Mouse (Mus musculus) hindbrain, embryonic 12.5 days (tissue): ENCODE results near the gene Adora3. TPM values are rescaled to one million over a fixed set of nuclear protein-coding genes. Genes with fewer than 3 reads are reported as not detected.

Experiments used
- ATAC-seq: fragments of 200-750 bp; cut with Nextera tagmentation; 2 replicates; pipeline ENCODE4 v1.8.0; 2017; ENCODE audit warnings: moderate TSS enrichment; ENCODE audit not compliant: low FRiP score
- H3K27ac ChIP-seq: fragments of 300-500 bp; sonication (generic); 2 replicates; pipeline ENCODE4 v1.5.1; 2016; ENCODE audit warnings: mild to moderate bottlenecking
- H3K27me3 ChIP-seq: fragments of 300-500 bp; sonication (generic); 2 replicates; pipeline ENCODE4 v1.6.1; 2016; ENCODE audit warnings: mild to moderate bottlenecking
- H3K36me3 ChIP-seq: fragments of 300-500 bp; sonication (generic); 2 replicates; pipeline ENCODE4 v1.6.1; 2016; ENCODE audit warnings: mild to moderate bottlenecking
- H3K4me1 ChIP-seq: fragments of 300-500 bp; sonication (generic); 2 replicates; pipeline ENCODE4 v1.6.1; 2016
- H3K4me2 ChIP-seq: fragments of 300-500 bp; sonication (generic); replicated peaks from 2 replicates; pipeline ENCODE4 v1.6.1; 2016; ENCODE audit warnings: mild to moderate bottlenecking
- H3K4me3 ChIP-seq: fragments of 300-500 bp; sonication (generic); 2 replicates; pipeline ENCODE4 v1.5.1; 2016; ENCODE audit warnings: mild to moderate bottlenecking
- H3K9ac ChIP-seq: fragments of 300-500 bp; sonication (generic); 2 replicates; pipeline ENCODE4 v1.6.1; 2016; ENCODE audit warnings: mild to moderate bottlenecking, moderate library complexity
- H3K9me3 ChIP-seq: fragments of 300-500 bp; sonication (generic); replicated peaks from 2 replicates; pipeline ENCODE4 v1.6.1; 2016; ENCODE audit warnings: mild to moderate bottlenecking
- WGBS: fragments of 180-500 bp; shearing (Covaris S2); methylation state at CpG from one replicate; pipeline ENCODE4 v1.1.7; 2016; 5-methylcytosine and 5-hydroxymethylcytosine counted together
- polyA plus RNA-seq: library from polyadenylated mRNA; unstranded; fragments of >200 nt; fragmentation: Nextera tagmentation; extraction: Ambion mirVana; gene quantifications from 2 replicates; pipeline ENCODE4 v1.2.1, GENCODE M21; 2016

The Adora3 gene
- polyA plus RNA-seq, 1 experiment from 2014 or later = not detected

GRCm38 (mm10) chr3:105854786-105855185, 15.9 kb upstream of the Adora3 start:
- H3K4me1 ChIP-seq = no peaks in the 10 kb centered on the region
- H3K4me3 ChIP-seq = no peak overlapping the region
- no peaks in the 10 kb centered on the region for H3K9me3 ChIP-seq
- 75% methylated on average over 4 of the region's 4 CpGs for WGBS
- no peak for ATAC-seq
- H3K27ac ChIP-seq = no peak overlapping the region
- no peaks in the 10 kb centered on the region for H3K36me3 ChIP-seq
- H3K4me2 ChIP-seq = no peak overlapping the region
- H3K27me3 ChIP-seq = no peaks in the 10 kb centered on the region
- no peak overlapping the region for H3K9ac ChIP-seq

DNA sequence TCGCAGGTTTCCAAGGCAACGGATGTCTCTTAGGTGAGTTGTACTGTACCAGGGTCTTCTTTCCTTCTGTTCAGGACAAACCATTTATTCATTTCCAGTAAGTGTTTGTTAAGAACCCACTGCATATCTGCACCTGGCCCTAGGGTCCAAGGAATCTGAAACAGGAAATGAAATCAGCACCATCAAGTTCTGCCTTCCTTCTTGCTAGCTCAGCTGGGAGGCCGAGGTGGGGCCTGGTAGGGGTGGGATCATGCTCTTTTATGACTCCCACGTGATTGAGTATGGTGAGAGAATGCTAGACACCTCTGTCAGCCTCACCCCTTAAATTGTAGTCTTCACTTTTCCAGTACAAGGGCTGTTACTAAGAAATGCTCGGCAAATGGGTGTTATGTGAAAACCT, 13.1 kb upstream of the Adora3 start:
- Histone ChIP-seq H3K27ac (no peak overlapping the region), H3K9me3 (no peaks in the 10 kb centered on the region), H3K4me1 (no peaks in the 10 kb centered on the region), H3K4me3 (no peak overlapping the region), H3K27me3 (no peaks in the 10 kb centered on the region), H3K36me3 (no peaks in the 10 kb centered on the region), H3K9ac (no peak overlapping the region), H3K4me2 (no peak overlapping the region)
- 77% methylated on average over 5 of the region's 5 CpGs for WGBS
- ATAC-seq = no peak

DNA sequence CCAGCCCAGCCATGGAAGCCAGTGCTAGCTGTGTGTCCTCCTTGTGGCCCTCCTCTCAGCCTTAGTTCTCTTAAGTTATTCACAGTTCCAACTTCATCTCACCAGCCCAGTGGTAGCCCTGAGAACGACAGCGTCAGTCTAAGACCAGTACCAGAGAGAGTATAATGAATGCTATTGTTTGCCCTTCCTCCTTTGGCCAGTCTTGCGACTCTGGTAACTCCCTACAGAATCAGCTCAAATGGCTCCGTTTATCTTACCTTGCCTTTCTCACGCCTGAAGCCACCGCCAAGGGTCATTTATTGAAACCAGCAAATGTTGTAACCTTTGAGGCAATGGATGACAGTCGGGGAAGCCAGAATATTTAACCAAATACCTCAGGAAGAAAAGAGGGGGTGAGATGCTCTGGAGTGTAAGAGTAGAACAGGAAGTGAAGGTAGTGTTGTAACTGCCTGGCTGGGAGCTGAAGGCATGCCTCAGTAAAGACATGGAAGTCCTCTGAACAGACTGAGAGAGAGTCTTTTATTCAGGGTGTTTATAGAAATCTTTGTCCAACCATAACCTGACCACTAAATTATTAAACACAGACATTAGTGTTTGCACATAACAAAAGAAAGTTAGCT, 8.8 kb upstream of the Adora3 start:
- H3K9ac ChIP-seq = no peak overlapping the region
- 40% methylated on average over 7 of the region's 7 CpGs for WGBS
- no peak overlapping the region for H3K4me2 ChIP-seq
- H3K27ac ChIP-seq = no peak overlapping the region
- H3K27me3 ChIP-seq = no peaks in the 10 kb centered on the region
- H3K9me3 ChIP-seq = no peaks in the 10 kb centered on the region
- no peak overlapping the region for H3K4me3 ChIP-seq
- no peak for ATAC-seq
- no peaks in the 10 kb centered on the region for H3K4me1 ChIP-seq
- no peaks in the 10 kb centered on the region for H3K36me3 ChIP-seq

GRCm38 (mm10) chr3:105864123-105864522, 6.5 kb upstream of the Adora3 start:
- Histone ChIP-seq H3K4me2 (no peak overlapping the region), H3K9me3 (no peaks in the 10 kb centered on the region), H3K9ac (no peak overlapping the region), H3K27me3 (no peaks in the 10 kb centered on the region), H3K4me1 (no peaks in the 10 kb centered on the region), H3K27ac (no peak overlapping the region), H3K4me3 (no peak overlapping the region), H3K36me3 (no peaks in the 10 kb centered on the region)
- ATAC-seq = no peak
- 58% methylated on average over 1 of the region's 1 CpGs for WGBS

DNA sequence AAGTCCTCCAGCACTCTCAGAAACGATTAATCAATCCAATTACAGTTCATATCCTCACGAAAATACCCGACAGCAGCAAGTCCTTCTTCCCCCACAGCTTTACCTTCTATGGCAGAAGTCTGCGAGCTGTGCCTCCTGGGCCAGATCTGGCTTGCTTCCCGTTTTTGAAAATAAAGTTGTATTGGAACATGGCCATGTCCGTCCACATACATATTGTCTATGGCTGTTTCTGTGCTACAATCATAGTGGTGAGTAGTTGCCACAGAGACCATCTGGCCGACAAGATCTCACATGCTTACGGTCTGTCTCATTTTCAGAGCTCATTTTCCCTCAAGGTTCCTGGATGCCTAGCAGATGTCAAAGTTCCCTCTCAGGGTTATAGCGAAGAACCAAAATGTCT, 5.5 kb upstream of the Adora3 start:
- Histone ChIP-seq H3K9ac (no peak overlapping the region), H3K9me3 (no peaks in the 10 kb centered on the region), H3K4me2 (no peak overlapping the region), H3K27me3 (no peaks in the 10 kb centered on the region), H3K4me1 (no peaks in the 10 kb centered on the region), H3K27ac (no peak overlapping the region), H3K4me3 (no peak overlapping the region), H3K36me3 (no peaks in the 10 kb centered on the region)
- no peak for ATAC-seq
- 85% methylated on average over 9 of the region's 9 CpGs for WGBS

DNA sequence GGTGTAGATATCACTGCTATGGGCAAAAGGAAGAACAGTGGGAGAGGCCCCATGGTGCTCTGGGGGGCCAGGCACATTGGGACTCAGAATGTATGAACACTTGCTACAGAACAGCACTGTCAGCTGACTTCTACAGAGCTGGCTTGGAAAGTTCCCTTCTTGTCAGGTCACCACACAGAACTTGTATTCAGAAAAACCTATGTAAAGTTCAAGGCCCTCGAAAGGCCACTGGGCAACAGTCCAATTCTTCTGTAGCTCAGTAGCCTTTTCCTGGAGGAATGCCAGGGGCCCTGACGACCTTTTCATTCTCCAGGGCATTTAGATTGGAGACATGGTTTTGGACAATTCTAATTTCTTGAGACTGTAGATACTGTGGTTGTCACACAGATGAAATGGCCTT, 2.5 kb upstream of the Adora3 start:
- no peaks in the 10 kb centered on the region for H3K9me3 ChIP-seq
- no peak overlapping the region for H3K27ac ChIP-seq
- H3K36me3 ChIP-seq = no peaks in the 10 kb centered on the region
- WGBS = 69% methylated on average over 2 of the region's 2 CpGs
- peaks cover 5% of the 10 kb centered on the region for H3K4me1 ChIP-seq
- H3K4me2 ChIP-seq = no peak overlapping the region
- H3K9ac ChIP-seq = no peak overlapping the region
- ATAC-seq = no peak
- no peaks in the 10 kb centered on the region for H3K27me3 ChIP-seq
- H3K4me3 ChIP-seq = no peak overlapping the region

- Histone ChIP-seq H3K9ac (no peak overlapping the region), H3K27ac (no peak overlapping the region), H3K4me1 (peaks cover 5% of the 10 kb centered on the region), H3K4me2 (no peak overlapping the region), H3K9me3 (no peaks in the 10 kb centered on the region), H3K27me3 (no peaks in the 10 kb centered on the region), H3K4me3 (no peak overlapping the region), H3K36me3 (no peaks in the 10 kb centered on the region)
- ATAC-seq = no peak
- WGBS = 64% methylated on average over 6 of the region's 6 CpGs
Observed at GRCm38 (mm10) chr3:105872034-105872433, 1.4 kb downstream of the Adora3 start.

GRCm38 (mm10) chr3:105872579-105872978, 1.9 kb downstream of the Adora3 start:
- no peak overlapping the region for H3K9ac ChIP-seq
- no peak for ATAC-seq
- no peak overlapping the region for H3K4me3 ChIP-seq
- no peaks in the 10 kb centered on the region for H3K9me3 ChIP-seq
- H3K27ac ChIP-seq = no peak overlapping the region
- peaks cover 5% of the 10 kb centered on the region for H3K4me1 ChIP-seq
- no peaks in the 10 kb centered on the region for H3K27me3 ChIP-seq
- WGBS = 64% methylated on average over 3 of the region's 3 CpGs
- no peaks in the 10 kb centered on the region for H3K36me3 ChIP-seq
- H3K4me2 ChIP-seq = no peak overlapping the region

DNA sequence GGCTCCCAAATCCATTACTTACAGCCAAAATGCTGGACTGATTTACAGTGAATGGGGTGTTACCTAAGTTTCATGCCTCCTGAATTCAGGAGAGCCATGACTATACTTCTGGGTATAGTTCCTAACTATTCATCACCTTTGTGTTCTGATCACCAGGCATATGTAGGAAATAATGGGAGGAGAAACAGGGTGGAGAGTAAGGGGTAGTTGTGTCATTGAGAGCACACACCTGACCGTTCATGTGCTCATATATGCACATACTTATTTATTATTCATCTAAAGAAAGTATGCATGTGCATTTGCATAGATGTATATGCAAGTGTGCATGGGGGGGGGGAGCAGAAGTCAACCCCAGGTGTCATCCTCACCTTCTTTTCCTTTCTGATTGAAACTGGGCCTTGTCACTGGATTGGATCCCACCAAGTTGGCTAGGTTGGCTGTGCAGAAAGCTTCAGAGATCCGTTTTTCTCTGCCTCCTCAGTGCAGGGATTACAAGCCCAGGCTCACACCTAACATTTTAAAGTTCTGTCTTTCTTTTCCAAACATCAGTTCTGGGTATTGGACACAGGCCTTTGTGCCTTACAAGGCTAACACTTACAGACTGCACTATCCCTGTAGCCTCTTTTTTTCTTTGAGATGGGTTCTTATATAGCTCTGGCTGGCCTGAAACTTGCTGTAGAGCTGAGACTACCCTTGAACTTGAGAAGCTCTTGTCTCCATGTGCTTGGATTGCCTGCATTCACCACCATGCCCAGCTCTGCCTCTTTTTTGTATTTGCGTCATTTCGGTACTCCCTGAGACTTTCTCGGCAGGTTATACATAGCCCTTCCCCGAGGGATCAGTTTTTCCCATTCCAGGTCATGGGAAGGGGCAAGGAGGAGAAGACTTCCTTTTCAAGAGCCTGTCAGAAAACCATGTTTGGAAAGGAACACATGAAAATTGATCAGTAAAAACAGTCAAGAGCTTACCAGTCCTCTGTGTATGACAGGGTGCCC, 3.1 kb downstream of the Adora3 start:
- WGBS = 77% methylated on average over 6 of the region's 6 CpGs
- H3K9me3 ChIP-seq = no peaks in the 10 kb centered on the region
- H3K4me2 ChIP-seq = no peak overlapping the region
- H3K36me3 ChIP-seq = no peaks in the 10 kb centered on the region
- no peak overlapping the region for H3K27ac ChIP-seq
- ATAC-seq = no peak
- H3K9ac ChIP-seq = no peak overlapping the region
- H3K4me3 ChIP-seq = no peak overlapping the region
- no peaks in the 10 kb centered on the region for H3K27me3 ChIP-seq
- H3K4me1 ChIP-seq = peaks cover 5% of the 10 kb centered on the region

DNA sequence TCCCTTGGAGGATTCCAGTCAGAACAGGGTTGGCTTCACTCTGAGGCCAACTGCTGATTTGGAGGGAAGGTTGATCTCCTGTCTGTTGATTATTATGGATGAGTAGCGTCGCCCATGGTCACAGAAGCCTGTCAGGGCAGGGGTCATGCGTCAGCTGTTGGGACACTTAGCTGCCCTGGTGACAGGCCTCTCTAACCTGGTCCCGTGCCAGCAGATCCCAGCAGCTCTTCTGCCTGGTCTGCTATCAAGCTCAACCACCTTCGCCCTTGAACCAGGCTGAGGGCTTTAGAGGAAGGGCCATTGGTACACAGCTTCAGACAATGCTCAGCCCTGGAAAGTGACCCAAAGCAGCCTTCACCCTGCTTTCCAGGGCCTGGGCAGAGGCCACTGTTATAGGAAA, 5.4 kb downstream of the Adora3 start:
- H3K27me3 ChIP-seq = no peaks in the 10 kb centered on the region
- H3K4me3 ChIP-seq = no peak overlapping the region
- WGBS = 74% methylated on average over 5 of the region's 5 CpGs
- H3K4me1 ChIP-seq = peaks cover 5% of the 10 kb centered on the region
- H3K9ac ChIP-seq = no peak overlapping the region
- no peaks in the 10 kb centered on the region for H3K36me3 ChIP-seq
- no peak overlapping the region for H3K27ac ChIP-seq
- no peaks in the 10 kb centered on the region for H3K9me3 ChIP-seq
- no peak for ATAC-seq
- no peak overlapping the region for H3K4me2 ChIP-seq

- no peaks in the 10 kb centered on the region for H3K9me3 ChIP-seq
- no peak overlapping the region for H3K9ac ChIP-seq
- no peaks in the 10 kb centered on the region for H3K36me3 ChIP-seq
- H3K27ac ChIP-seq = no peak overlapping the region
- WGBS = 89% methylated on average over 6 of the region's 6 CpGs
- no peak overlapping the region for H3K4me2 ChIP-seq
- no peak overlapping the region for H3K4me3 ChIP-seq
- ATAC-seq = no peak
- no peaks in the 10 kb centered on the region for H3K27me3 ChIP-seq
- H3K4me1 ChIP-seq = peaks cover 2% of the 10 kb centered on the region
Observed at GRCm38 (mm10) chr3:105877252-105877803, 6.7 kb downstream of the Adora3 start.

- no peaks in the 10 kb centered on the region for H3K36me3 ChIP-seq
- H3K4me3 ChIP-seq = no peak overlapping the region
- ATAC-seq = no peak
- 84% methylated on average over 2 of the region's 2 CpGs for WGBS
- no peak overlapping the region for H3K4me2 ChIP-seq
- H3K4me1 ChIP-seq = no peaks in the 10 kb centered on the region
- H3K9me3 ChIP-seq = no peaks in the 10 kb centered on the region
- no peak overlapping the region for H3K27ac ChIP-seq
- no peak overlapping the region for H3K9ac ChIP-seq
- no peaks in the 10 kb centered on the region for H3K27me3 ChIP-seq
Observed at GRCm38 (mm10) chr3:105877919-105878318, 7.3 kb downstream of the Adora3 start.
